Mouse (Mus musculus) ovary, postnatal 14 days (tissue): ENCODE data around the gene Acsm5.
"Not testable (repeated sequence)": the region's sequence is repeated elsewhere in the genome, so short reads cannot be mapped to it uniquely, and the experiment has no call there.

Experiments
- DNase-seq: peaks from one replicate; pipeline ENCODE4 v3.0.0; 2022; ENCODE audit warnings: low spot score

Acsm5 gene

GRCm38 (mm10) chr7:119550471-119551222 lies 31.4 kb downstream of the Acsm5 start:
- DNase-seq: no peak

- no peak for DNase-seq
Observed at GRCm38 (mm10) chr7:119554040-119554439, 34.8 kb downstream of the Acsm5 start, which contains the start of gene Acsm2. Gene Acsm2, plus strand, starts transcription at chr7:119554340.

GRCm38 (mm10) chr7:119559789-119560451 lies 40.7 kb downstream of the Acsm5 start:
- no peak for DNase-seq

GRCm38 (mm10) chr7:119560452-119560835 lies 41.2 kb downstream of the Acsm5 start:
- DNase-seq: no peak

- DNase-seq: no peak
Observed at GRCm38 (mm10) chr7:119561441-119561840, 42.2 kb downstream of the Acsm5 start.

- not testable (repeated sequence) for DNase-seq
Observed at GRCm38 (mm10) chr7:119562476-119562875, 43.2 kb downstream of the Acsm5 start.

GRCm38 (mm10) chr7:119594530-119595107 lies 75.4 kb downstream of the Acsm5 start:
- DNase-seq: no peak
